Mouse (Mus musculus): Measurements from ENCODE around the gene Ptprg.

Gene Ptprg

GRCm38 (mm10) chr14:11871752-11872344 lies 318.5 kb downstream of the Ptprg start:
- in situ Hi-C loops (cut with MboI; ENCODE audit: unreplicated experiment in 2 of 2): no loop called here

- in situ Hi-C loops (cut with MboI; ENCODE audit: unreplicated experiment in 2 of 2): no loop called here
Observed at GRCm38 (mm10) chr14:11874266-11874665, 320.9 kb downstream of the Ptprg start.

- in situ Hi-C loops (cut with MboI; ENCODE audit: unreplicated experiment in 2 of 2): no loop called here
Observed at GRCm38 (mm10) chr14:11874960-11875889, 321.9 kb downstream of the Ptprg start.

- in situ Hi-C loops (cut with MboI; ENCODE audit: unreplicated experiment in 2 of 2): no loop called here
Observed at GRCm38 (mm10) chr14:11881082-11881481, 327.8 kb downstream of the Ptprg start.

- in situ Hi-C loops (cut with MboI; ENCODE audit: unreplicated experiment in 2 of 2): no loop called here
Observed at GRCm38 (mm10) chr14:11883142-11883921, 330.0 kb downstream of the Ptprg start.

- in situ Hi-C loops (cut with MboI; ENCODE audit: unreplicated experiment in 2 of 2): no loop called here
Observed at GRCm38 (mm10) chr14:11883995-11884394, 330.7 kb downstream of the Ptprg start.

- in situ Hi-C loops (cut with MboI; ENCODE audit: unreplicated experiment in 2 of 2): no loop called here
Observed at GRCm38 (mm10) chr14:11886417-11886816, 333.1 kb downstream of the Ptprg start.

- in situ Hi-C loops (cut with MboI; ENCODE audit: unreplicated experiment in 2 of 2): no loop called here
Observed at GRCm38 (mm10) chr14:11890890-11891289, 337.6 kb downstream of the Ptprg start.

GRCm38 (mm10) chr14:11892621-11893020 lies 339.3 kb downstream of the Ptprg start:
- in situ Hi-C loops (cut with MboI; ENCODE audit: unreplicated experiment in 2 of 2): no loop called here

GRCm38 (mm10) chr14:11895486-11895885 lies 342.2 kb downstream of the Ptprg start:
- in situ Hi-C loops (cut with MboI; ENCODE audit: unreplicated experiment in 2 of 2): no loop called here

GRCm38 (mm10) chr14:11902794-11903193 lies 349.5 kb downstream of the Ptprg start:
- in situ Hi-C loops (cut with MboI; ENCODE audit: unreplicated experiment in 2 of 2): no loop called here

- in situ Hi-C loops (cut with MboI; ENCODE audit: unreplicated experiment in 2 of 2): no loop called here
Observed at GRCm38 (mm10) chr14:11906130-11906675, 352.9 kb downstream of the Ptprg start.

GRCm38 (mm10) chr14:11912253-11912652 lies 358.9 kb downstream of the Ptprg start:
- in situ Hi-C loops (cut with MboI; ENCODE audit: unreplicated experiment in 2 of 2): no loop called here

- in situ Hi-C loops (cut with MboI; ENCODE audit: unreplicated experiment in 2 of 2): no loop called here
Observed at GRCm38 (mm10) chr14:11917225-11917624, 363.9 kb downstream of the Ptprg start.

- in situ Hi-C loops (cut with MboI; ENCODE audit: unreplicated experiment in 2 of 2): no loop called here
Observed at GRCm38 (mm10) chr14:11928545-11928944, 375.2 kb downstream of the Ptprg start.

GRCm38 (mm10) chr14:11932517-11932916 lies 379.2 kb downstream of the Ptprg start:
- in situ Hi-C loops (cut with MboI; ENCODE audit: unreplicated experiment in 2 of 2): no loop called here

- in situ Hi-C loops (cut with MboI; ENCODE audit: unreplicated experiment in 2 of 2): no loop called here
Observed at GRCm38 (mm10) chr14:11934556-11934955, 381.2 kb downstream of the Ptprg start.

- in situ Hi-C loops (cut with MboI; ENCODE audit: unreplicated experiment in 2 of 2): no loop called here
Observed at GRCm38 (mm10) chr14:11935281-11935680, 381.9 kb downstream of the Ptprg start.

GRCm38 (mm10) chr14:11935698-11936097 lies 382.4 kb downstream of the Ptprg start:
- in situ Hi-C loops (cut with MboI; ENCODE audit: unreplicated experiment in 2 of 2): no loop called here

GRCm38 (mm10) chr14:11938912-11939311 lies 385.6 kb downstream of the Ptprg start:
- in situ Hi-C loops (cut with MboI; ENCODE audit: unreplicated experiment in 2 of 2): no loop called here

GRCm38 (mm10) chr14:11941989-11942514 lies 388.7 kb downstream of the Ptprg start:
- in situ Hi-C loops (cut with MboI; ENCODE audit: unreplicated experiment in 2 of 2): no loop called here
